13 mouse cellular contexts compared by ENCODE assay signal in the genomic region with DNA sequence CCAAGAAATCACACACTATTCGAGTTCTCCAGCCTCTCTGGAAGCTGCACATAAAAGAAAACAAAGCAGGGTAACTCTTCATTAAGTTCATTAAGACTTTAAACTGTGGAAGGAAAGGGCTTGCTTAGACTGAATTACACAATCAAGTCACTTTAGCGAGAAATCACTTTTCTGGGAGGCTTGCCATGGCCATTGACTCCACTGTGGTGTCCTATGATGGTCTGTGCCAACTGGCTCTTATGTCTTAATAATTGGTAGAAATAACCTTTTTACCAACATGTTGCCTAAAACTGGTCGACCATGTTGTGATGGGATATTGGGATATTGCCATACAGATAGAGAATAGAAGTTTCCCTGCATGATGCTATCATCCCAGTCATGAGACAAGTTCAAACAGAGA. TPM values are rescaled to one million over a fixed set of nuclear protein-coding genes. Genes with fewer than 3 reads are reported as not detected.
DNase-seq lines count a peak whose midpoint lies in the region; ATAC-seq and TF ChIP-seq lines count a peak whose summit lies in the region.
"Had no signal": no experiment of that assay in that cellular context is flagged by ENCODE, and none has a peak within 500 bp of the region (broad histone marks: within the 10 kb centered on the region; RNA-seq: fewer than 3 reads in every experiment).

No protein-coding gene starts in this region.

- no peaks in the 10 kb centered on the region for H3K9me3 ChIP-seq in kidney, embryonic 16.5 days (ENCODE audit: low read length)
- H3K9me3 ChIP-seq in lung, postnatal 0 days (ENCODE audit: low read length): no peaks in the 10 kb centered on the region
- H3K9me3 ChIP-seq: lung, embryonic 15.5 days had no signal

- H3K27ac ChIP-seq in kidney, embryonic 16.5 days (ENCODE audit: low read length): no peak overlapping the region
- H3K27ac ChIP-seq in lung, postnatal 0 days (ENCODE audit: low read length): no peak overlapping the region
- no peak overlapping the region for H3K27ac ChIP-seq in left cerebral cortex, adult 2 months
- H3K27ac ChIP-seq: lung, embryonic 15.5 days had no signal

- no peak overlapping the region for H3K4me3 ChIP-seq in kidney, embryonic 16.5 days (ENCODE audit: low read length)
- H3K4me3 ChIP-seq in lung, postnatal 0 days (ENCODE audit: low read depth, low read length): no peak overlapping the region
- H3K4me3 ChIP-seq in left cerebral cortex, adult 2 months: no peak overlapping the region

- TF ChIP-seq EP300 in lung, postnatal 0 days (IDR thresholded peaks at IDR 0.05): no peak

- TF ChIP-seq CTCF in lung, postnatal 0 days (IDR thresholded peaks at IDR 0.05): no peak
- no peak for TF ChIP-seq CTCF in left cerebral cortex, adult 2 months (IDR thresholded peaks at IDR 0.05)

- ATAC-seq in kidney, embryonic 16.5 days (ENCODE audit: low FRiP score, low TSS enrichment): no peak
- ATAC-seq in lung, postnatal 0 days: no peak

- WGBS in kidney, embryonic 16.5 days: 75% methylated on average over 3 of the region's 3 CpGs
- 46% methylated on average over 3 of the region's 3 CpGs for WGBS in lung, postnatal 0 days

- H3K4me1 ChIP-seq in kidney, embryonic 16.5 days (ENCODE audit: insufficient read depth, low read length): no peaks in the 10 kb centered on the region
- H3K4me1 ChIP-seq in lung, postnatal 0 days (ENCODE audit: insufficient read depth, low read depth, low read length): no peaks in the 10 kb centered on the region

- H3K36me3 ChIP-seq in kidney, embryonic 16.5 days (ENCODE audit: insufficient read depth, low read length): no peaks in the 10 kb centered on the region
- H3K36me3 ChIP-seq in lung, postnatal 0 days (ENCODE audit: insufficient read depth, low read length): no peaks in the 10 kb centered on the region
- H3K36me3 ChIP-seq: lung, embryonic 15.5 days had no signal

- DNase-seq in cerebellum, postnatal 14 days: peak; percentile 15 to 19
- no peak for DNase-seq in cerebellum, adult 9-11 months
- DNase-seq in kidney, adult 9 months: peak; percentile 11
- peak; percentile 39 to 57 for DNase-seq in adrenal gland, postnatal 36 days
- peak; percentile 61 for DNase-seq in lung, postnatal 0 days (ENCODE audit: low spot score)
- no peak for DNase-seq in left cerebral cortex, adult 2 months (ENCODE audit: extremely low spot score in 1 of 2, low spot score in 2 of 2)
- DNase-seq in thymus, adult 18-20 months: no peak
- DNase-seq: cerebellum, postnatal 36 days; right cerebral cortex, postnatal 4 days had no signal

- intact Hi-C loops in left cerebral cortex, adult 2 months (cut with DNase I): no loop called here

- no peaks in the 10 kb centered on the region for H3K27me3 ChIP-seq in kidney, embryonic 16.5 days (ENCODE audit: insufficient read depth, low read length)
- H3K27me3 ChIP-seq in lung, postnatal 0 days (replicated peaks; ENCODE audit: insufficient read depth, low read length): no peaks in the 10 kb centered on the region
- H3K27me3 ChIP-seq: lung, embryonic 15.5 days had no signal

- no peak overlapping the region for H3K9ac ChIP-seq in kidney, embryonic 16.5 days (replicated peaks; ENCODE audit: low read length)
- H3K9ac ChIP-seq in lung, postnatal 0 days (replicated peaks; ENCODE audit: low read depth): no peak overlapping the region
- H3K9ac ChIP-seq: lung, embryonic 15.5 days had no signal

- no peak overlapping the region for H3K4me2 ChIP-seq in kidney, embryonic 16.5 days (replicated peaks; ENCODE audit: low read depth, low read length)
- no peak overlapping the region; the same call in 1 of the 2 replicates for H3K4me2 ChIP-seq in lung, postnatal 0 days (replicated peaks; ENCODE audit: low read depth, low read length)

RNA-seq across cellular contexts. Expression of gene Abca8a, which starts 1.5 kb away (rescaled TPM):
- polyA plus RNA-seq in kidney, embryonic 16.5 days (2015; fragmentation: Nextera tagmentation; extraction: Ambion mirVana): 0.26 and 0.62 TPM in 2 replicates
- 10 to 100 TPM; 40.9 to 49.3 TPM for total RNA-seq in adrenal gland, postnatal 36 days (2021)
- polyA plus RNA-seq in lung, postnatal 0 days (2015; fragmentation: Nextera tagmentation; extraction: Ambion mirVana): 7.6 and 8.7 TPM in 2 replicates
- total RNA-seq in left cerebral cortex, adult 2 months (2021): 1 to 10 TPM; 2.9 to 3.1 TPM
- total RNA-seq: neutrophil, adult 5-6 weeks had no signal
- polyA plus RNA-seq: C2C12 had no signal

Comparison
In these comparisons a context has a peak if more than half of its experiments do, and no peak if none do; other contexts are left out.
1. DNase-seq: peak in cerebellum, postnatal 14 days (2 of 2), kidney, adult 9 months (single experiment), adrenal gland, postnatal 36 days (2 of 2) and lung, postnatal 0 days (single experiment); none in cerebellum, adult 9-11 months (single experiment), left cerebral cortex, adult 2 months (0 of 2) and thymus, adult 18-20 months (0 of 2).
2. RNA of gene Abca8a, which starts 1.5 kb away (total RNA-seq): 40.9 to 49.3 TPM in adrenal gland, postnatal 36 days; 2.9 to 3.1 TPM in left cerebral cortex, adult 2 months; every median in the first group is over 10 times any median in the second.